Mouse (Mus musculus): Measurements from ENCODE around the gene Nxpe2.

Nxpe2 gene

DNA sequence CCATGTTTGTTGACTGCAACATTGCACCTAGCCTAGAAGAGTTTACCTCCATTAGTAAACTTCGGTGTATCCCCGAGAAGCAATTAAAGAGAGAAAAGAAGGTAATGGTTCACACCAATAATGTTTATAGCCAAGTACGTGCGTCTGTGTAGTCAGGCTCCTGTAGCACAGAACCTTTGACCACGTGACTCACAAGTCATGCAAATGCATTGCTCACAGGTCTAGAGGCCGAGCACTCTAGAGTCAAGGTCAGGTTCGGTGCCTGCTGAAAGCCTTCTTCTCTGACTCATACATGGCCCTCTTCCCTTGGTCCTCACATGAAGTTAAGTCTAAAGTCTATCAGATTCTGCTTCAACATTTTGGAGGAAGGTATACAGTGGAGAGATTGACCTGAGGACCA lies 54.3 kb downstream of the Nxpe2 start:
- no peak for DNase-seq (ENCODE audit: low spot score in 2 of 2)

DNA sequence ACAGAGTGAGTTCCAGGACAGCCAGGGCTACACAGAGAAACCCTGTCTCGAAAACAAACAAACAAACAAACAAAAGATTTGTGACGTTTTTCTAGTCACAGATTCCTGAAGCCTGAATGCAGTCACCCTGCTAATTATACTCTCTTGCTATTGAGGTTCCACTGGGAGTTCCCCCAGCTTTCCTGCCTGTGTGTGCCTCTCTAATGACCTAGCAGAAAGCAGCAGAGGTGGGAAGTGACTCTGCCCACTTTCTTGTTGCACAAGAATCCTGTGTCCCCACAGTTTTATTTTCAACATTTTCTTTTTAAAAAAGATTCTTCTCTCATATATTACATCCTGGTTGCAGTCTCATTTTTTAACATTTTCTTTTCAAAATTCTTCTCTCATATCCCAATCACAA lies 58.5 kb downstream of the Nxpe2 start:
- DNase-seq (ENCODE audit: low spot score in 2 of 2), result no peak

DNA sequence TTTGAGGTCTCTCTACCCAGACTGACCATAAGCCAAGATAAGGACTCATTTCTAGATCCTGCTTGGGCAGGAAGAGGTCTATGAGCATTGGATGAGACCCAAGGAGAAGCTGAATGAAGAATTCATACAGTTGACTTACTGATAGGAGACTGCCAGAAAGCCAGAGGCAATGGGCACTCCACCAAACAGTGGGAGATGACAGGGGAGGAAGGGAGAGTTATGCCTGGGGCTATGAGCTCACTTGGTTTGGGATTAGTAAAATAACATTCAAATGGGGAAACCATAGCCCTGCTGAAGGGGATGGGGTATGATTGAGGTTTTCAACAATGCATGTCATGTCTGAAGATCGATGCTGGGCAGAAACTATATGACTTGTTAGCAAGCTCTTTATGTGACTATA lies 63.0 kb downstream of the Nxpe2 start:
- DNase-seq (ENCODE audit: low spot score in 2 of 2), result no peak

DNA sequence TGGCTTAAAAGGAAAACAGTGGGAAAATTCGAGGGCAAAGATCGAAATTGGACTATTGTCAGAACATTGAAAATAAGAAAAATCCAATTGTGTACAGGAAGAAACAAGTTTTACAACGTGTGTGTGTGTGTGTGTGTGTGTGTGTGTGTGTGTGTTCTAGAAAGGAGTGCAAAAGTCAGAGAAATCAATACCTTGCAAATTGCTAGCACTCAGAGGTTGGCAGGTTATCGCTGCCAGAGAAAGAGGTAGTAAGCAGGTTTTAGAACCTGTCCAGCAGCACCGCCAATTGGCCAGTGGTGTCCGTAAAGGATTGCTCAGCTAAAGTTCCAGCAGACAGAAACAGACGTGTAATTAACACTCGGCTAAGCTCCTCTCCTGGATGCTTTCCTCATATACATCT lies 69.0 kb downstream of the Nxpe2 start:
- no peak for DNase-seq (ENCODE audit: low spot score in 2 of 2)

DNA sequence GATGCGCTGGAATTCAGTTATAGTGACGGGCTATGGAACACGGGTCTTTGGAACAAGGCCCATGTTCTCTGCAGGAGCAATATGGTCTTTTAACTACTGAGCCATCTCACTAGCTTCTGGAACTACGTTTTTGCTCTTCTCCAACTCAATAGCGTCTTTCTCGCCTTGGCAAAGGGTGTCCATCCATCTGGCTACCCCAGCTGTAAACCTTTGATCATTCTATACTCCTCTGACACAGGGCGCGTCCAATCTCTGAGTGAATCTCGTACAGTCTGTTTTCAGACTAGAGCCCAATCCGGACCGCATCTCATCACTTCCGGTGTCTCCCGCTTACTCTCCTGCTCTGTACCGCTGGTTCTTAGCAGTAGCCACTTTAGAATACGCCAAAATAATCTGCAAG lies 76.4 kb downstream of the Nxpe2 start:
- no peak for DNase-seq (ENCODE audit: low spot score in 2 of 2)
